Mouse (Mus musculus): ENCODE measurements around the gene Usp21. TPM values are rescaled to one million over a fixed set of nuclear protein-coding genes. Genes with fewer than 3 reads are reported as not detected.

The Usp21 gene
- polyA plus RNA-seq, 2 experiments = 81.2 to 104 TPM

DNA sequence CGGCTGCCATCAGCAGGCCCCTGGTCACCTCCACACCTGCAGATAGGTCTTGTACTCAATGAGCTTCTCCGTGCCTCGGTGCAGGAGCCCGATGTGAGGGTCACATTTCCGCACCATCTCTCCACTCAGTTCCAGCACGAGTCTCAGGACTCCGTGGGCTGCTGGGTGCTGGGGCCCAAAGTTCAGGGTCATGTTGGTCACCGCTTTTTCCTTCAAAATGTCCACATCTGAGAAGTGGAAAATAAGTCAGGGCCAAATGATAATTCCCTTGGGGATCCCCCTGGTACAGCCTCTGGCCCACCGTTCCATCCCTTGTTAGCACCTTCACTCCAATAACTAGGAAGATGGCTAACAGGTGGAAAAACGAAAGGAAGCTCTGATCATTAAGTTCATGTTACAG, 46.9 kb downstream of the Usp21 start:
- no peak overlapping the region for H3K4me3 ChIP-seq (replicated peaks; ENCODE audit: low read length)
- peaks cover 91% of the 10 kb centered on the region for H3K36me3 ChIP-seq (ENCODE audit: control insufficient read depth, insufficient read depth, low read length)
- no peak for TF ChIP-seq POLR2A (IDR thresholded peaks at IDR 0.05; ENCODE audit: borderline replicate concordance, extremely low read depth, insufficient read depth, insufficient read length)
- H3K27me3 ChIP-seq (ENCODE audit: control insufficient read depth, insufficient read depth, low read length) = no peaks in the 10 kb centered on the region
- peaks cover under 1% of the 10 kb centered on the region; the same call in 1 of the 2 replicates for H3K4me1 ChIP-seq (ENCODE audit: control insufficient read depth, insufficient read depth, low read length)
- ATAC-seq (ENCODE audit: low FRiP score, low read depth) (no peak), DNase-seq (ENCODE audit: low spot score) (no peak)
- 91% methylated on average over 10 of the region's 10 CpGs for WGBS
- no peak overlapping the region for H3K27ac ChIP-seq (replicated peaks; ENCODE audit: low read depth, low read length)
- no peaks in the 10 kb centered on the region for H3K9me3 ChIP-seq (ENCODE audit: control insufficient read depth, low read length)
- H3K4me2 ChIP-seq (replicated peaks; ENCODE audit: low read depth, low read length, severe bottlenecking) = no peak overlapping the region
- no peak overlapping the region for H3K9ac ChIP-seq (ENCODE audit: low read depth, low read length, severe bottlenecking)

DNA sequence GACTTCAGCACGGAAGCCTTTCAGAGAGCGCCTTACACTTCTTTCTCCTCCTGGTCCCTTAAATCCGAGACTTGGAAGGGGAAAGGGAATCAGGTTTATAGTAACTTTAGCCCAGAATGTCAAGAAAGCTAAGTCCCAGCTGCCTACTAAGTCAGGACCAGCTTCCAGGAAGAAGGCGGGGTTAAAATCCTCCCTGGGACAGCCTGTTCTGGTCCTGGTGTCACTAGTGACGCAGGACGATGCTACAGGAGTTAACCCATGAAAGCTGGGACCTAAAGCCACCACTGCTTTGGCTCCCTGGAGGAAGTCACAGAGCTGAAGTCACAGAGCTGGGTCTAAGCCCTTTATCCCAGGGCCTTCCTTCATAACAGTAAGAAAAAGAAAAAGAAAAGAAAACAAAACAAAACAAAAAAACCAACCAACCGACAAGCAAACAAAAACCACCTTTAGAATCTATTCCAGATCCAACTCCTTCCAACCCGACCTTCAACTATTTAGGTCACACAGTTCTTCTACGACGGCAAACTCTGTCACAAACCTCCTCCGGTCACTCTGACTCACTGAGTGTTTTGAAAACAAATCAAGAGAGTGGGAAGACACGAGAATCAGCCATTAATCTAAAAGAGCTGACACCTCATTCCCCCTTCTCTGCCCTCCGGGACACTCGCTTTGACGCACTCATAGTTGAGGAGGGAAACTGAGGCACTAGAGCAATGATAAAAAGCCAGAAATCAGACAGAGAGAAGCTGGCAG, 47.6 kb downstream of the Usp21 start:
- no peak overlapping the region for H3K27ac ChIP-seq (replicated peaks; ENCODE audit: low read depth, low read length)
- H3K4me1 ChIP-seq (ENCODE audit: control insufficient read depth, insufficient read depth, low read length) = no peaks in the 10 kb centered on the region
- no peak overlapping the region for H3K9ac ChIP-seq (ENCODE audit: low read depth, low read length, severe bottlenecking)
- TF ChIP-seq POLR2A (IDR thresholded peaks at IDR 0.05; ENCODE audit: borderline replicate concordance, extremely low read depth, insufficient read depth, insufficient read length) = no peak
- H3K9me3 ChIP-seq (ENCODE audit: control insufficient read depth, low read length) = no peaks in the 10 kb centered on the region
- whole genome bisulfite sequencing = 81% methylated on average over 15 of the region's 15 CpGs
- H3K4me2 ChIP-seq (replicated peaks; ENCODE audit: low read depth, low read length, severe bottlenecking) = no peak overlapping the region
- no peak overlapping the region for H3K4me3 ChIP-seq (replicated peaks; ENCODE audit: low read length)
- ATAC-seq (ENCODE audit: low FRiP score, low read depth) (no peak), DNase-seq (ENCODE audit: low spot score) (no peak)
- H3K27me3 ChIP-seq (ENCODE audit: control insufficient read depth, insufficient read depth, low read length) = no peaks in the 10 kb centered on the region
- H3K36me3 ChIP-seq (ENCODE audit: control insufficient read depth, insufficient read depth, low read length) = peaks cover 94% of the 10 kb centered on the region

DNA sequence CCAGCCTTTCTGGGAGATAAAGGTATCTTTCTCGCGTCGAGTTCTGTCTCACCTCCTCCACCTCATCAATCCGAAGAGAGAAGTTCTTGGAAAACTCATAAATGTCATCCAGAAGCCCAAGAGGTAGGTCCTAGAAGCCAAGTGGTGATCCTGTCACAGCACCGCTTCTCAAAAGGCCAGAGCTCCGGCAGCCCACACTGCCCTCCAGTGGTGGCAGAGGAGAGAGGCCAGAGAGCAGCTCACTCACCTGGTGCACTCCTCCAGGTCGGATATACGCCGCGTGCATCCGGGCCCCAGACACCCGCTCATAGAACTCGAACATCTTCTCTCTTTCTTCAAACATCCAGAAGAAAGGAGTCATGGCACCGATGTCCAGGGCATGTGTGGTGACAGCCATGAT, 49.3 kb downstream of the Usp21 start:
- no peak for TF ChIP-seq POLR2A (IDR thresholded peaks at IDR 0.05; ENCODE audit: borderline replicate concordance, extremely low read depth, insufficient read depth, insufficient read length)
- DNase-seq (ENCODE audit: low spot score) (peak; percentile 30), ATAC-seq (ENCODE audit: low FRiP score, low read depth) (no peak)
- H3K4me2 ChIP-seq (replicated peaks; ENCODE audit: low read depth, low read length, severe bottlenecking) = no peak overlapping the region
- H3K9ac ChIP-seq (ENCODE audit: low read depth, low read length, severe bottlenecking) = no peak overlapping the region
- H3K4me3 ChIP-seq (replicated peaks; ENCODE audit: low read length) = no peak overlapping the region
- H3K27ac ChIP-seq (replicated peaks; ENCODE audit: low read depth, low read length) = no peak overlapping the region
- H3K4me1 ChIP-seq (ENCODE audit: control insufficient read depth, insufficient read depth, low read length) = no peaks in the 10 kb centered on the region
- 68% methylated on average over 14 of the region's 14 CpGs for WGBS
- H3K36me3 ChIP-seq (ENCODE audit: control insufficient read depth, insufficient read depth, low read length) = peaks cover 97% of the 10 kb centered on the region
- no peaks in the 10 kb centered on the region for H3K9me3 ChIP-seq (ENCODE audit: control insufficient read depth, low read length)
- H3K27me3 ChIP-seq (ENCODE audit: control insufficient read depth, insufficient read depth, low read length) = no peaks in the 10 kb centered on the region

DNA sequence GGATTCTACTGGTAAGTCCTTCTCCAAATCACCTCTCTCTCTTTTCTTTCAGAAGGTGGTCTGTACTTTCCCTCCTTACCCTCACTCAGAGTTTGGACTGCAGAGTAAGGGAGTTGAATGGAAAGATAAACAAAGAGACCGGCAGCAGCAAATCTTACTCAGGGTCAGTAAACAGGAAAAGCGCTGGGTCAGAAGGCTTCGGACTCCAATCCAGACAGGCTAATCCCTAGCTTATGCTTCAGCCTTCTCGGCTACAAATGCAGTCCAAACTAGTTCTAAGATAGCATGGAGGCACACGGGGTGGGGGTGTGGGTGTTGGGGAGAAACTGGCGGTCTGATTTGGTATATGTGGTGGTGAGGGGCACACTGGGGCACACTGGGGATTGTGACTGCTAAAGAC, 50.4 kb downstream of the Usp21 start:
- no peak for TF ChIP-seq POLR2A (IDR thresholded peaks at IDR 0.05; ENCODE audit: borderline replicate concordance, extremely low read depth, insufficient read depth, insufficient read length)
- WGBS = 85% methylated on average over 6 of the region's 6 CpGs

DNA sequence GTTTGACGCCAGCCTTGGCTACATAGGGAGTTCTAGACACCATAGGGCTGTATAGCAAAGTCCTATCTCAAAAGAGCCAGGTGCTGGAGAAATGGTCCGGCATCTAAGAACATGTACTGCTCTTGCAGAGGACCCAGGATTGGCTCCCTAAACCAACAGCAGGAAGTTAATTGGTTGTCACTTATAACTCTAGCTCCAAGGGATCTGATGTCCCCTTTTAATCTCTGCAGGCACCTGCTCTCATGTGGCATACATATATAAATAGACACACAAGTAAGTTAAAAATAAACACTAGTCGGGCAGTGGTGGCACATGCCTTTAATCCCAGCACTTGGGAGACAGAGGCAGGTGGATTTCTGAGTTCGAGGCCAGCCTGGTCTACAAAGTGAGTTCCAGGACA, 52.0 kb downstream of the Usp21 start:
- Histone ChIP-seq H3K27me3 (ENCODE audit: control insufficient read depth, insufficient read depth, low read length) (no peaks in the 10 kb centered on the region), H3K9me3 (ENCODE audit: control insufficient read depth, low read length) (no peaks in the 10 kb centered on the region), H3K27ac (replicated peaks; ENCODE audit: low read depth, low read length) (no peak overlapping the region), H3K36me3 (ENCODE audit: control insufficient read depth, insufficient read depth, low read length) (peaks cover 73% of the 10 kb centered on the region), H3K4me1 (ENCODE audit: control insufficient read depth, insufficient read depth, low read length) (0 out of 2 replicates have a peak, but pooled peaks cover 3% of the 10 kb centered on the region), H3K9ac (ENCODE audit: low read depth, low read length, severe bottlenecking) (no peak overlapping the region), H3K4me3 (replicated peaks; ENCODE audit: low read length) (no peak overlapping the region), H3K4me2 (replicated peaks; ENCODE audit: low read depth, low read length, severe bottlenecking) (no peak overlapping the region)
- WGBS = 86% methylated on average over 4 of the region's 4 CpGs
- DNase-seq (ENCODE audit: low spot score) = no peak
- no peak for TF ChIP-seq POLR2A (IDR thresholded peaks at IDR 0.05; ENCODE audit: borderline replicate concordance, extremely low read depth, insufficient read depth, insufficient read length)
- no peak for ATAC-seq (ENCODE audit: low FRiP score, low read depth)

More for the DNA sequence above, 50.4 kb downstream of the Usp21 start:
- H3K4me3 ChIP-seq (replicated peaks; ENCODE audit: low read length) = no peak overlapping the region
- no peaks in the 10 kb centered on the region for H3K9me3 ChIP-seq (ENCODE audit: control insufficient read depth, low read length)
- peaks cover 90% of the 10 kb centered on the region for H3K36me3 ChIP-seq (ENCODE audit: control insufficient read depth, insufficient read depth, low read length)
- H3K4me2 ChIP-seq (replicated peaks; ENCODE audit: low read depth, low read length, severe bottlenecking) = no peak overlapping the region
- no peak overlapping the region for H3K9ac ChIP-seq (ENCODE audit: low read depth, low read length, severe bottlenecking)
- ATAC-seq (ENCODE audit: low FRiP score, low read depth) = no peak
- DNase-seq (ENCODE audit: low spot score) = no peak
- H3K4me1 ChIP-seq (ENCODE audit: control insufficient read depth, insufficient read depth, low read length) = no peaks in the 10 kb centered on the region
- H3K27me3 ChIP-seq (ENCODE audit: control insufficient read depth, insufficient read depth, low read length) = no peaks in the 10 kb centered on the region
- no peak overlapping the region for H3K27ac ChIP-seq (replicated peaks; ENCODE audit: low read depth, low read length)

All from limb, embryonic 14.5 days (tissue).